Mouse (Mus musculus) MEL (cell line): ENCODE measurements around the gene Agpat4. TPM values are rescaled to one million over a fixed set of nuclear protein-coding genes. Genes with fewer than 3 reads are reported as not detected.
A peak's percentile ranks its signal among the peaks of the same experiment; 100 is the strongest.

Source experiments
- DNase-seq: peaks from one replicate; pipeline ENCODE4 v3.0.0; 2011; ENCODE audit warnings: low read depth, low spot score
- H3K27ac ChIP-seq: 2 replicates; pipeline ENCODE4 v1.5.1; 2012; ENCODE audit warnings: low read depth, mild to moderate bottlenecking, control low read depth, low read length, moderate library complexity; ENCODE audit not compliant: control insufficient read depth
- H3K27me3 ChIP-seq, 2 experiments: fragments of 150-350 bp in 1 of 2; sonication (generic) in 1 of 2; 2 replicates each; pipeline ENCODE4 v1.6.1; 2012; ENCODE audit warnings: low read length in 2 of 2, mild to moderate bottlenecking in 2 of 2, improper control_type of control experiment in 1 of 2, moderate library complexity in 1 of 2; ENCODE audit not compliant: insufficient read depth in 2 of 2, control insufficient read depth in 1 of 2
- H3K36me3 ChIP-seq, 2 experiments: 2 replicates each; pipeline ENCODE4 v1.6.1; 2012 to 2014; ENCODE audit warnings: low read length in 2 of 2, improper control_type of control experiment in 1 of 2, inconsistent platforms in 1 of 2, mild to moderate bottlenecking in 1 of 2; ENCODE audit not compliant: insufficient read depth in 2 of 2, control insufficient read depth in 1 of 2
- H3K4me1 ChIP-seq, 2 experiments: fragments of 150-350 bp in 1 of 2; sonication (generic) in 1 of 2; 2 replicates each; pipeline ENCODE4 v1.6.1; 2012; ENCODE audit warnings: low read length in 2 of 2, improper control_type of control experiment in 1 of 2, mild to moderate bottlenecking in 1 of 2; ENCODE audit not compliant: insufficient read depth in 2 of 2, control insufficient read depth in 1 of 2
- H3K4me3 ChIP-seq, 2 experiments: fragments of 150-350 bp in 1 of 2; sonication (generic) in 1 of 2; 2 replicates each; pipeline ENCODE4 v1.5.1; 2012; ENCODE audit warnings: low read depth in 2 of 2, low read length in 2 of 2, mild to moderate bottlenecking in 2 of 2, moderate library complexity in 2 of 2, control low read depth in 1 of 2, improper control_type of control experiment in 1 of 2; ENCODE audit not compliant: control insufficient read depth in 1 of 2, insufficient read depth in 1 of 2
- H3K79me2 ChIP-seq: 2 replicates; pipeline ENCODE4 v1.6.1; 2012; ENCODE audit warnings: mild to moderate bottlenecking, low read length, moderate library complexity; ENCODE audit not compliant: control insufficient read depth, poor library complexity, insufficient read depth
- H3K9ac ChIP-seq: 2 replicates; pipeline ENCODE4 v1.6.1; 2012; ENCODE audit warnings: low read depth, mild to moderate bottlenecking, control low read depth, low read length, moderate library complexity; ENCODE audit not compliant: control insufficient read depth, poor library complexity, severe bottlenecking
- H3K9me3 ChIP-seq: fragments of 150-350 bp; sonication (generic); replicated peaks from 2 replicates; pipeline ENCODE4 v1.6.1; 2012; ENCODE audit warnings: mild to moderate bottlenecking, low read length, improper control_type of control experiment, moderate library complexity; ENCODE audit not compliant: insufficient read depth
- BHLHE40 ChIP-seq: IDR thresholded peaks from 2 replicates; pipeline ENCODE4 v1.6.1; 2012; ENCODE audit warnings: low read depth, mild to moderate bottlenecking, inconsistent platforms, low read length, improper control_type of control experiment, borderline replicate concordance
- CHD2 ChIP-seq: IDR thresholded peaks from 2 replicates; pipeline ENCODE4 v1.6.1; 2011; ENCODE audit warnings: low read length, improper control_type of control experiment
- CTCF ChIP-seq, 3 experiments: IDR thresholded peaks in 2 of 3; conservative IDR thresholded peaks in 1 of 3; 2 replicates each; pipeline ENCODE4 v1.5.1; 2011 to 2012; ENCODE audit warnings: low read length in 3 of 3, low read depth in 2 of 3, mild to moderate bottlenecking in 2 of 3, improper control_type of control experiment in 1 of 3, inconsistent platforms in 1 of 3, mixed read lengths in 1 of 3, moderate library complexity in 1 of 3; ENCODE audit not compliant: control insufficient read depth in 1 of 3, insufficient read depth in 1 of 3, poor library complexity in 1 of 3, severe bottlenecking in 1 of 3
- E2F4 ChIP-seq: IDR thresholded peaks from 2 replicates; pipeline ENCODE4 v1.6.1; 2011; ENCODE audit warnings: low read depth, low read length, improper control_type of control experiment, borderline replicate concordance
- EP300 ChIP-seq, 2 experiments: IDR thresholded peaks; 2 replicates each; pipeline ENCODE4 v1.6.1; 2011; ENCODE audit warnings: improper control_type of control experiment in 2 of 2, low read length in 2 of 2, low read depth in 1 of 2, mild to moderate bottlenecking in 1 of 2
- GATA1 ChIP-seq: IDR thresholded peaks from 2 replicates; pipeline ENCODE4 v1.6.1; 2011; ENCODE audit warnings: low read depth, low read length, improper control_type of control experiment
- JUND ChIP-seq: IDR thresholded peaks from 2 replicates; pipeline ENCODE4 v1.6.1; 2011; ENCODE audit warnings: low read depth, mild to moderate bottlenecking, improper control_type of control experiment, low read length
- KAT2A ChIP-seq: conservative IDR thresholded peaks from 2 replicates; pipeline ENCODE4 v1.6.1; 2012; ENCODE audit warnings: low read depth, low read length, improper control_type of control experiment, inconsistent platforms
- MAX ChIP-seq: IDR thresholded peaks from 2 replicates; pipeline ENCODE4 v1.6.1; 2011; ENCODE audit warnings: low read length, improper control_type of control experiment
- MEF2A ChIP-seq: IDR thresholded peaks from 2 replicates; pipeline ENCODE4 v1.6.1; 2014; ENCODE audit warnings: low read depth, mild to moderate bottlenecking, inconsistent platforms, low read length, improper control_type of control experiment; ENCODE audit not compliant: poor library complexity, insufficient replicate concordance, severe bottlenecking; ENCODE audit errors: extremely low read depth
- MXI1 ChIP-seq: IDR thresholded peaks from 2 replicates; pipeline ENCODE4 v1.6.1; 2011; ENCODE audit warnings: mild to moderate bottlenecking, low read depth, low read length, improper control_type of control experiment
- NRF1 ChIP-seq: IDR thresholded peaks from 2 replicates; pipeline ENCODE4 v1.6.1; 2014; ENCODE audit warnings: low read depth, mild to moderate bottlenecking, inconsistent platforms, low read length, improper control_type of control experiment, moderate library complexity; ENCODE audit not compliant: poor library complexity, insufficient read depth, severe bottlenecking
- POLR2AphosphoS5 ChIP-seq: IDR thresholded peaks from 2 replicates; pipeline ENCODE4 v1.6.1; 2012; ENCODE audit warnings: low read depth, borderline replicate concordance, mild to moderate bottlenecking, inconsistent platforms, low read length, moderate library complexity, mixed read lengths
- TCF12 ChIP-seq: IDR thresholded peaks from 2 replicates; pipeline ENCODE4 v1.6.1; 2014; ENCODE audit warnings: low read depth, mild to moderate bottlenecking, inconsistent platforms, low read length, improper control_type of control experiment, moderate library complexity
- USF1 ChIP-seq: IDR thresholded peaks from 2 replicates; pipeline ENCODE4 v1.6.1; 2014; ENCODE audit warnings: low read depth, mild to moderate bottlenecking, inconsistent platforms, low read length, improper control_type of control experiment, moderate library complexity
- ZC3H11A ChIP-seq: IDR thresholded peaks from 2 replicates; pipeline ENCODE4 v1.6.1; 2012; ENCODE audit warnings: low read depth, mild to moderate bottlenecking, inconsistent platforms, low read length, improper control_type of control experiment
- ZKSCAN1 ChIP-seq: IDR thresholded peaks from 2 replicates; pipeline ENCODE4 v1.6.1; 2012; ENCODE audit warnings: low read depth, mild to moderate bottlenecking, inconsistent platforms, low read length, improper control_type of control experiment, moderate library complexity
- polyA plus RNA-seq, 2 experiments: library from polyadenylated mRNA; stranded (reverse) in 1 of 2; unstranded in 1 of 2; fragments of >175 nt in 1 of 2; fragments of >200 nt in 1 of 2; gene quantifications; 2 replicates each; pipeline versions ENCODE4 v1.2.1 to v1.2.4; 2012; ENCODE audit warnings: low replicate concordance in 2 of 2, low read depth in 1 of 2; ENCODE audit not compliant: insufficient read length in 2 of 2, insufficient read depth in 1 of 2, missing spikeins in 1 of 2
- total RNA-seq: library from RNA; depleted of rRNA; stranded (reverse); fragments of 300-350 nt; gene quantifications from 2 replicates; pipeline ENCODE4 v1.2.3, GENCODE M21; 2012

Gene Agpat4
- total and polyA plus RNA-seq, 3 experiments, result 3.3 to 9.3 TPM; not detected in 1

DNA sequence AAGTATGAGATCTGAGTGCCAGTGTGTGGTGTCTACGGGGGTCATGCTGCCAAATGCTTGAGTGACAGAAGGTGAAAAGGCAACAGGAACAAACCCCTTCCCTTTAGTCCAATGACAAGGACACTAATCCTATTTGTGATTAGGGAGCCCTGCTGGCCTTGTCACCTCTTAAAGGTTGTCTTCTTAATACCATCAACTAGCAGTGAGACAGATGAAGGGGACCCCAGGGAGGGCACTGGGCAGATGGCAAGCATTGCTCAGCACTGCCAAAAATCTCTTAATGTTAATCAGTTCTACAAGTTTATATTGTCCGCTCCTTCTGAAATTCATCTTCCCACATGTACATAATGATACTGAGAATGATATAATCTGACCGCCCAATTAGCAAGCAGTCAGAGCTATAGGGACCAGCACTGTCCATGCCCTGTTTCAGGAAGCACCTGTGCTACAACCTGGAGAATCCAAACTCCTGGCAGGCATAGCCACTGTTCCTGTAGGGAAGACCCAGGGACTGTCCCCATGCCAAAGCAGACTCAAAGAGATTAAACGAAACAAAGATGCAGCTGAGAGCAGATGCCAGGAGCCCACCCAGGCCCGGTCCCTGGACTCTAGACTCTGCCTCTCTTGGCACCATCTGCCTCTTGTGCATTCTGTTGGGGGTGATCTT is 28.1 kb upstream of the Agpat4 start:
- no peaks in the 10 kb centered on the region; a peak in 1 of 4 replicates for H3K27me3 ChIP-seq
- no peaks in the 10 kb centered on the region for H3K4me1 ChIP-seq
- no peak overlapping the region for H3K27ac ChIP-seq
- H3K79me2 ChIP-seq, result no peaks in the 10 kb centered on the region
- DNase-seq, result no peak
- H3K9ac ChIP-seq, result no peak overlapping the region
- H3K36me3 ChIP-seq, result no peaks in the 10 kb centered on the region
- TF ChIP-seq JUND (no peak), CHD2 (no peak)
- no peaks in the 10 kb centered on the region for H3K9me3 ChIP-seq
- H3K4me3 ChIP-seq, result no peak overlapping the region

DNA sequence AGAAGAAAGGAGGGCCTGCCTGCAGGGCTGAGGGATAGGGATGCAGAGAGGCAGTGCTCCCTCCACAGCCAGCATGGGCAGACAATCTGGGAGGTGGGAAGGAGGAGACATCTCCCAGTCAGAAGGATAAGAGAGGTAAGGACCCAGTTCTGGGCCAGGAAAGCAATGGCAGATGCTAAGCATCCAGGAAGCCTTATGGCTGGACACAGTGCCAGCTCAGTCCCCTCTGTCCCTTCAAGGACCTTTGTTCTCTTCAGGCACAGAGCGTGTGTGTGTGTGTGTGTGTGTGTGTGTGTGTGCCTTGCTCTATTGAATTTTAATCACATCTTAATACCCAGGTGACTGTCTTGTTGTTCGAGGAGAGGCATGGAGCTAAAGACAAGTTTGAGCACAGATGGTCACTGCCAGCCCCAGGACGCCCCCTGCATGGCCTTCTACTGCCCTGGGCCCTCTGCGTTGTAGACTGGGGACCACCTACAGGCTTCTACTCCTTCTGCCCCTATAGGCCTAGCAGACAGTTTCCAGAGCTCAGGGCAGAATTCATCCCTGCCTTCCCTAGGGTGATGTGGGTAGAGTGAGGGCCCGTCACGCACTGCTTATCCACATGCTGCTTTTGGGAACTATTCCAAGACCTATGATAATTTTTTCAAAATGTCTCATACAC is 25.5 kb upstream of the Agpat4 start:
- Histone ChIP-seq H3K4me1 (no peaks in the 10 kb centered on the region), H3K9me3 (no peaks in the 10 kb centered on the region), H3K36me3 (no peaks in the 10 kb centered on the region), H3K9ac (no peak overlapping the region), H3K27ac (no peak overlapping the region), H3K4me3 (no peak overlapping the region), H3K79me2 (no peaks in the 10 kb centered on the region), H3K27me3 (no peaks in the 10 kb centered on the region)
- TF ChIP-seq USF1 (no peak), GATA1 (no peak), POLR2AphosphoS5 (no peak), E2F4 (no peak), BHLHE40 (no peak), MXI1 (no peak), NRF1 (no peak), KAT2A (no peak), EP300 (IDR thresholded peaks at IDR 0.05; ENCODE audit: low read depth in 1 of 2, low read length in 2 of 2) (no peak), ZC3H11A (no peak)
- no peak for DNase-seq

DNA sequence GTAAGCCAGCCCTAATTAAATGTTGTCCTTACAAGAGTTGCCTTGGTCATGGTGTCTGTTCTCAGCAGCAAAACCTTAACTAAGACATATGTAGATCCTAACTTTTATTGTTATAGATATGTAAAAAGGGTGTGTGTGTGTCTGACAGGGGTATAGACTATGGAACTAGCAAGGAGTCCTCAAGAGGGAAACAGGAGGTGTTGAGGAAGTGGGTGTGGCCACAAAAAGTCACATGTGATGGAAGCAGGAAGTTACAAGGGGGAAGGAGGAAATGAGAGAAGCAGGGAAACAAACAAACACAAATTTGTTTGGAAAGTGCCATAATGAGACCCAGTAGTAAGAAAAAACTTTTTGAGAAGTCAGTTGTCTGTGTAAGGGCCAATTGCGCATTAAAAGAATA is 24.5 kb upstream of the Agpat4 start:
- Histone ChIP-seq H3K9me3 (no peaks in the 10 kb centered on the region), H3K9ac (no peak overlapping the region), H3K79me2 (no peaks in the 10 kb centered on the region), H3K36me3 (no peaks in the 10 kb centered on the region), H3K4me1 (no peaks in the 10 kb centered on the region), H3K4me3 (no peak overlapping the region), H3K27me3 (no peaks in the 10 kb centered on the region), H3K27ac (no peak overlapping the region)
- TF ChIP-seq ZKSCAN1 (no peak), MEF2A (no peak), MAX (no peak), NRF1 (no peak), CHD2 (no peak), CTCF (IDR thresholded peaks at IDR 0.05 in 2 of 3, conservative IDR thresholded peaks at IDR 0.05 in 1 of 3; ENCODE audit: control insufficient read depth in 1 of 3, insufficient read depth in 1 of 3, low read depth in 2 of 3, low read length in 3 of 3, poor library complexity in 1 of 3, severe bottlenecking in 1 of 3) (no peak), BHLHE40 (no peak), TCF12 (no peak)
- DNase-seq, result peak; percentile 19
